Mouse (Mus musculus): Measurements from ENCODE around the gene Ccdc77.
"Not testable (repeated sequence)": the region's sequence is repeated elsewhere in the genome, so short reads cannot be mapped to it uniquely, and the experiment has no call there.

Ccdc77 gene

GRCm38 (mm10) chr6:120309787-120310186 lies 54.4 kb downstream of the Ccdc77 start:
- no peak for DNase-seq (ENCODE audit: low spot score in 2 of 2)

DNA sequence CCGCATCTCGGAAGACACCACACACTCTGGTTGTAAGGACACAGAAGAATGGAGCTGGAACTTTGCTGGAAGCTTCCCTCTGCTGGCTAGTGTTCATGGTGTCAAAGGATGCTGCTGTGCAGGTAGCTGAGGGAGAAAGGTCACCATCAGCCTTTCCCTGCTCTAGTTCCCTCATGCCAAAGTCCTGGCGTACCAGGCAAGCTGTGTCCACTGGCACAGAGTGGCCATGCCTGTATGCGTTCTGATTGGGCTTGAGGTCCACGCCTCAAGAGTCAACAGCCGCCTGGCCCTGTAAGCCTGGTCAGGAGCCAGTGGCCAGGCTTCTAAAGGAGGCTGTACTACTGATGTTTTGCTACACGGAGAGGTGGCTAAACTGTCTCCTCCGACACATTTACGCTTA lies 54.8 kb downstream of the Ccdc77 start:
- DNase-seq (ENCODE audit: low spot score in 2 of 2), result no peak

GRCm38 (mm10) chr6:120306859-120307594 lies 57.1 kb downstream of the Ccdc77 start:
- DNase-seq (ENCODE audit: low spot score in 2 of 2), result no peak

DNA sequence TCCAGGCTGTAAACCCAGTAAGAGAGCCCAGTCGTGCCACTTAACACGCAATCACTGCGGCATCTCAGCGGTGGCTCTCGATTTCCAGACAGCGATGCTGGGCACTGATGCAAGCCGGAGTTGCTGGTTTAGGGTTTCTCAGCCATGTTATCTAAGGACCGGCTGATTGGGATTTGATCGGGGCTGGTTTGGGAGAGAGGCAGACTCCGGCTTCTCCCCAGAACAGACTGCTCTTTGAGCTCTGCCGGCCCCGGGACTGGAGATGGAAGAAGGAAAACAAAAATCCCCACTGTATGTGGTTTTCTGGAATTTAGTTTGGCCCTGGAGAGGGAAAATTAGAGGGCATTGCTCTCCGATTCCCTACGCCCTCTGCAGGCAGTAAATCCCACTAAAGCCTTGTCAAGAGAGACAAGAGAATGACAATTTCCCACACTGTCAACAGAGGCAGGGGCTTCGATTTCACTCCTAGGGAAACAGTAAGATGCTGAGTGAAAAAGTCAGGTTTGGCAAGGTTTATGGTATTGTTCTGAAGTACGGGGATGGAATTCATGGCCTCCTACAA lies 61.3 kb downstream of the Ccdc77 start:
- no peak for DNase-seq (ENCODE audit: low spot score in 2 of 2)

GRCm38 (mm10) chr6:120301137-120301536 lies 63.0 kb downstream of the Ccdc77 start:
- DNase-seq (ENCODE audit: low spot score in 2 of 2), result peak; percentile 15 to 19

DNA sequence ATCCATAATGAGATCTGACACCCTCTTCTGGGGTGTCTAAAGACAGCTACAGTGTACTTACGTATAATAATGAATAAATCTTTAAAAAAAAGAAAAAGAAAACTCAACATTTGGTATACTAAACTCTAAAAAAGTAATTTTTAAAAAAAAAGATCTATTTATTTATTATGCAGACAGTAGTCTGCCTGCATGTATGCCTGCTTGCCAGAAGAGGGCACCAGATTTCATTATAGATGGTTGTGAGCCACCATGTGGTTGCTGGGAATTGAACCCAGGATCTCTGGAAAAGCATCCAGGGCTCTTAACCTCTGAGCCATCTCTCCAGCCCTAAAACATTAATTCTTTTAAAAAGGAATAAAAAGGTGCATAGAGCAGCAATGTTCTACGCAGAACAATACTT lies 67.6 kb downstream of the Ccdc77 start:
- DNase-seq (ENCODE audit: low spot score in 2 of 2), result not testable (repeated sequence)

GRCm38 (mm10) chr6:120294785-120295133 lies 69.4 kb downstream of the Ccdc77 start:
- DNase-seq (ENCODE audit: low spot score in 2 of 2), result peak; percentile 48 to 55

DNA sequence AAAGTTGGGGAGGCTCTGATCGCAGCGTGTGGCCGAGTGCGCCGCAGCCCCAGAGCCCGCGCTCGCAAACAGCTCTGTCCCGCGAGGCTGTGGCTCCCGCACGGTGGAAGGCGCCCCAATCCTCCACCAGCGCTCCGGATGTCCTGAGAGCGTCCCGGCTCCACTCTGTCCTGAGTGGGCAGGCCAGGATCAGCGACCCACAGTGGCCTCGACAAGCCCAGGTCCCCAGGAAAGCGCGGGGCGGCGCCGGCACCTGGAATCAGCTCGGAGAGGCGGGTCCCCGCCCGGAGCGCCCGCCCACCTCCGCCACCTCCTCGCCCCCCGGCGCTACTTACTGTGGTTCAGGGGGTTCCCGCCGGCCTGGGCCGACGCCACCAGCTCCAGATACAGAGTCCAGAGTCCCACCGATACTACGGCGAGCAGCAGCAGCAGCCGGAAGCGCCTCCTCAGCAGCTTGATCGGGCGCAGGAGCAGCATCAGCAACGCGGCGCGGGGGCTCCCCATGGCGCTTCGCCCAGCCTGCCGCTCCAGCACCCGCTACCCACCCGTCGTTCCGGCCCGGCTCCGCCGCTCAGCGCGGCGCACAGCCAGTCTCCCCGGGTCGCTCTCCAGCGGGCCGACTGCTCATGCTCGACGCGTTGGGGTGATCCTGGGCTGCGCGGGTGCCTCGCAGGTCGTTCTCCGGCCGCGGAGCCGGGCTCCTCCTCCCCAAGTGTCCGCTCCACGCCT lies 70.0 kb downstream of the Ccdc77 start, which contains the start of the genes D330020A13Rik and B4galnt3:
D330020A13Rik (plus strand) TSS at position 309 of the 729 bp plus-strand sequence.
B4galnt3 (minus strand) TSS at position 504 of the 729 bp plus-strand sequence.
- peak in 1 of 2 experiments; percentile 8 for DNase-seq (ENCODE audit: low spot score in 2 of 2)

DNA sequence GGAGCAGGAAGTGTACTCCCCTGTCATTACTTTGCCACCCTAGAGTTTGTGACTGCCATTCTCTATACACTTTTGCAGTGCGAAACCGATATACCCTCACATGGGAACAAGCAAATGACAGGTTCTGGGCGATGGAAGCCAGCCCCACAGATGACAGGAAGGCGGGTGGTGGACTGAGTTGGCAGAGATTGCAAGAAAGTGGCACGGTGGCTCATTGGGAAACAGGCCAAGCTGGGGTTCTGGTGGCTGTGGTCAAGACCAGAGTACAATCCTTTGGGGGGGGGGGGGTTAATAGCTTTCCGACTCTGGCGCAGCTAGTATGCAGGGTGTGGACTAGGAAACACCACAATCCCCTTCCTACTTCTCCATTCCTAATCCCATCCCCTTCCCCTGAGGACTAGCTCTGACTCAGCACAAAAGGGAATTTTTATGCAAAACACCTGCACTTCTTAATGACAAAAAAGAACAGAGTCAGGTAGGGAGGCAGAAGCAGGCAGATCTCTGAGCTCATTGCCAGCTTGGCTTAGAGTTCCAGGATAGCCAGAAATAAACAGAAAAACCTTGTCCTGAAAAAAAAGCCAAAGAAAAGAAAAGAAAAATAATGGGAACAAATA lies 72.7 kb downstream of the Ccdc77 start:
- no peak for DNase-seq (ENCODE audit: low spot score in 2 of 2)

DNA sequence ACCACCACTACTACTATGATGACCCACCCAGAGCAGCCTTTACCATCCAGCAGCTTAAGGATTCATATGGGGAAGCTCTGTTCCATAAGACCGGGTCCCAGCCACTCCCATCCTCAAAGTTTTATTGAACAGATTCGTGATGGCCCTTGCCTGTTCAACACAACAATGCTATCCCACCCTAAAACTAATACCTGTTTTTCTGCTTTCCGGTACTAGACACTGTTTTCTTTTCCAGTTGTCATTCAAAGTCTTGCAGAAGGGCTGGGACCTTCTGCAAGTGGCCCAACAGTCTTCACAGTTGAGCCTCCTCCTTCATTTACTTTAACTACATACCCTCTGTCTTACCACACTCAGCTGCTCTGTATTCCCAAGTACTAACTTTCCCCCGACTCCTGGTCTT lies 74.7 kb downstream of the Ccdc77 start:
- DNase-seq (ENCODE audit: low spot score in 2 of 2), result no peak

GRCm38 (mm10) chr6:120288541-120288940 lies 75.6 kb downstream of the Ccdc77 start:
- DNase-seq (ENCODE audit: low spot score in 2 of 2), result no peak

GRCm38 (mm10) chr6:120287279-120287678 lies 76.9 kb downstream of the Ccdc77 start:
- no peak for DNase-seq (ENCODE audit: low spot score in 2 of 2)

DNA sequence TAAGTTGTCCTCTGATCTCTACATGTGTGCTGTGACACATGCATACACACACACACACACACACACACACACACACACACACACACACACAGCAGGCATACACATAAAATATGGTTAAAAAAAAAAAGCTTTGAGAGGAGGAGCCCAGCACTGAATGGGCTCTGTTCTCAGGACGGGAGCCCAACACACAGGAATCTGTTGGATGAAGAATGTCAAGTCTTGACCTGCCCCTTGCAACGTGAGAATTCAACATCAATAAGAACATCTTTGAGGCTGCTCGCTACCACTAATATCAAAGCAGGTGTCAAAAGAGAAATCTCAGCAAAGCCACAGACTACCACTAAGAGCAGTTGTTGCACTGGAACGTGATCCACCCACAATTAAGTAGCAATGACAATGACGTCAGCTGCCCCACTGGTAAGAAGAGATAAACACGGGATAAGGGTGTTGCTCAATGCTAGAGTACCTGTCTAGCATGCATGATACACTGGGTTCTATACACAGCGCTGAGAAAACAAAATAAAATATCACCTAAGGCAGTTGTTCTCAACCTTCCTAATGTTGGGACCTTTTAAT lies 87.2 kb downstream of the Ccdc77 start:
- DNase-seq (ENCODE audit: low spot score in 2 of 2), result no peak

DNA sequence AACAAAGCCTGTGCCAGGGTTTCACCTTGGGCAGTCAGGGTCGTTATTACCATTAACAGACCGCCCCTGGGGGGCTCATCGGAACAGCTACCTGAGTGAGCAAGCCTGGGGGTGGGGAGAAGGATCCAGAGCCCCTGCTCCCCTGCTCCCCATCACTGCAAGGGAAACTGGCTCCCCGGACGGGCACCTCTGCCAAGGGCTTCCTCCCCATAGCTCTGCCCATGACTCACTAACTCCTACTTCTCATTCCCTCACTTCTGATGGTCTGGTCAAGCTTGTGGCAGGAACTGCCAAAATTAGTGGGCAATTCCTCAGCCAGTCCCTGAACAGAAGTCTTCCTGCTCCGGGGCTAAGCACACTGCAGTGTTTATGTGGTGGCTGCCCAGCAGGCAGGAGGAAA lies 88.9 kb downstream of the Ccdc77 start:
- DNase-seq (ENCODE audit: low spot score in 2 of 2), result peak; percentile 2 to 9

GRCm38 (mm10) chr6:120274887-120275286 lies 89.3 kb downstream of the Ccdc77 start:
- peak in 1 of 2 experiments; percentile 10 for DNase-seq (ENCODE audit: low spot score in 2 of 2)
